Mouse (Mus musculus) gastrocnemius, postnatal 10 days (tissue): ENCODE measurements around the gene Slc25a21. TPM values are rescaled to one million over a fixed set of nuclear protein-coding genes. Genes with fewer than 3 reads are reported as not detected.
A peak's percentile ranks its signal among the peaks of the same experiment; 100 is the strongest.

Source experiments
- DNase-seq: peaks from one replicate; pipeline ENCODE4 v3.0.0; 2021; ENCODE audit warnings: mixed read lengths
- total RNA-seq, 2 experiments: library from RNA; stranded (reverse); gene quantifications; 2 replicates each; pipeline ENCODE4 v1.2.3; 2021

Slc25a21 gene
- total RNA-seq, 2 experiments from 2014 or later, result 0.35 to 0.54 TPM

DNA sequence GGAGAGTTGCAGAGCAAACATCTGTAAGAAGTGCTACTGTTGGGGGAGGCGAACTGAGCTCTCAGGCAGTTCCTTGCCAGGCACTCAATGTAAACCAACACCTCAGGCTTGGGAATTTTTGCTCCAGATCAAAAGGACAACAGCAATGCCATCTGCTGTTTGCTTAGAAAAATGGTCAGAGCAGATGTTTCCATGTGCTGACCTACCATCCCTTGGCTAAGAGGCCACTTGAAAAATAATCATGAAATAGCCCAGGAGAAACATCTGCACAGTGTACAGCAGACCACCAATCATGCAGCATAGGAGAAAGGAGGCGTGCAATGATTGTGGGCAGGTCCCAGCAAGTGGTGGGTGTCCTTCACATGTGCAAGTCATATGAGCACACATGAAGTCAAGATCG lies 180.9 kb downstream of the Slc25a21 start:
- DNase-seq, result no peak

DNA sequence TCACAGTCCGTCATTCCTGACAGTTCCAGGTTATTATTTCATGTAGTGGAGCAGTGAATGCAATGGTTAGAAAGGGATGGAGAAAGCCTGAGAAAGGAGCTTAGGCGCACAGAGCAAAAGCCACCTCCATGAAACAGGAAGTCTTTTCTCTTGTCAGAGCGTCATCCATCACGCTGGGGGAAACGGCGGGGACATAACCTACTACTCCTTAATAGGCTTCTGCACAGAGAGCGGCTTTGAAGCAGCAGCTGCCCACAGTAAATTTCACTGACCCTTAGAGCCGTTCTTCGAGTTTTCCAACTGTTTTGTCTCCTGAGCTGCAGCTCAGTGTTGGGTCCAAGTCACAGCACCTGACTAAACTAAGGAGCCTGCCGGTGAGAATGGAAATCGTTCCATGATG lies 188.3 kb downstream of the Slc25a21 start:
- DNase-seq, result no peak

DNA sequence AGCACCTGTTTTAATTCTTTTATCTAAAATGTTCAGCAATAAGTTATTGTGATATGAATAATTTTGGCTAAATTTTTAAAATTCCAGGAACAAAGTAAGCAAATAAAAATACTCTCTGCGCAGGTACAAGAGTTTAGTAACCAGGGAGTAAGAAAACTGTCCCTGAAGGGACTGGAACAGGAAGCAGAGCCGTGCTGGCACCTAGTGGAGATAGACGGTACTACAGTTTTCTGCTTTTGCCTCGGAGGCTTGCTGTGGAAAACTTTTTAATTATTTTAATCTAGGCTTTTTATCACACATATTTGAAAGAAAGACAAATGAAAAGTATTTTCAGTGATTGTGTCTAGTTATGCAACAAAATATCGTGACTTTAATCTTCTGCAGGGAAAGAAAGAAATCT lies 211.2 kb downstream of the Slc25a21 start:
- DNase-seq, result peak; percentile 62

DNA sequence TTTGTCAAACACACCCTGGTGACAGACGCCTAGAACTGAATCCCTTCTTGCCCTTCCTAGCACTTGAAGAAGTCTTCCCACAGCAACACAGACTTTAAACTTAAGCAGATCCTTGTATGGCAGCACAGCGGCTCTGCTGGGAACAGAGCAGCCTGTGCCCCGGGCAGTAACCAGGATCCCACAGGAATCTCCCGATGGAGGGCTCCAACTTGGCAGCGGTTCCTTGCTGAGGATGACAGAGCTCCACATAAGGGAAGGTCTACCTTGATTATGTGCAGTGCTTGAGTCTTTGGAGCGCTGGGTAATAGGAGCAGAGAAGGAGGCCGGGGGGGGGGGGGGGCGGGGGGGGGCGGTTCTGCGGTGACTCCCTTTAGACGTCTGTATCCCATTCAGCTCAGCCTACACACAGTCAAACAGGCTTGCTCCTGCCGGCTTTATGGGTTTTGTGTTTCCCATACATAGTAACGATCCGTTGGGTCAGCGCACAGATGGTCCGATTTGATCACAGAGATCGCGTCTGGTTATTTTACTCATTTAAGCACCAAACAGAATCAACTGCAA lies 215.1 kb downstream of the Slc25a21 start:
- DNase-seq, result no peak

DNA sequence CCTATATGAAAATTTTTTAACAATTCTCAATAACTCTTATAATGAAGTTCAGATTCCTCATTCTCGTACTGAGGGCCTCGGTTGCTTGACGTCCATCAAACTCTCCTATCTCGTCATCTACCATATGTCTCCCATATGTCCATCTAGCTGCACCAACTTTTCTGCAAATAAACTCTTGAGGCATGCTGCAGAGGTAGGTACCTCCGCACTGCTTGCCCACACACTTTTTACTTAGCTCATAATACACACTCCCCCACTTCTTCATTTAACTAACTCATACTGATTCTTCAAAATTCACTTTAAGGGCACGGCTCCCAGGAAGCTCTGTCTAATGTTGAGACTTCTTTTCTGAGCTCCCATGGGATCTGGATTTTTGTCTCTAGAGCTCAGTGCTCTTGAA lies 222.0 kb downstream of the Slc25a21 start:
- DNase-seq, result no peak

DNA sequence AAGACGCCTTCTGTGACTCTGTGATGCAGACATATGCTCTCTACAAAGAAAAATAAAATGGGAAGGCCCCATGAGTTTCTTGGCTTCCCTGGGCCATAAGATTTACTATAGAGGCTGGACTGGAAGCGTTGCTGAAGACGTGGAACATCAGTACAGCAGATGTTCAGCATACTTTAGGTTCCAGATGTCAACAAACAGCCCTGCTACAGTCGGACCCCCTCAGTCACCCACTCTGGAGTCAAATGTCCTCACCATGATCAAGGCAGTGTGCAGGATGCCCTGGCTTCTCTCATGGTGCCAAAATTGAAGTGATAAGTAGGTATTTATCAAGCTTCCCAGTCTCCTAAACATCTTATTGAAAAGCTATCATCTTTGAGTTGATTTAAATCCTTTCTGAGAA lies 234.0 kb downstream of the Slc25a21 start:
- DNase-seq, result no peak

DNA sequence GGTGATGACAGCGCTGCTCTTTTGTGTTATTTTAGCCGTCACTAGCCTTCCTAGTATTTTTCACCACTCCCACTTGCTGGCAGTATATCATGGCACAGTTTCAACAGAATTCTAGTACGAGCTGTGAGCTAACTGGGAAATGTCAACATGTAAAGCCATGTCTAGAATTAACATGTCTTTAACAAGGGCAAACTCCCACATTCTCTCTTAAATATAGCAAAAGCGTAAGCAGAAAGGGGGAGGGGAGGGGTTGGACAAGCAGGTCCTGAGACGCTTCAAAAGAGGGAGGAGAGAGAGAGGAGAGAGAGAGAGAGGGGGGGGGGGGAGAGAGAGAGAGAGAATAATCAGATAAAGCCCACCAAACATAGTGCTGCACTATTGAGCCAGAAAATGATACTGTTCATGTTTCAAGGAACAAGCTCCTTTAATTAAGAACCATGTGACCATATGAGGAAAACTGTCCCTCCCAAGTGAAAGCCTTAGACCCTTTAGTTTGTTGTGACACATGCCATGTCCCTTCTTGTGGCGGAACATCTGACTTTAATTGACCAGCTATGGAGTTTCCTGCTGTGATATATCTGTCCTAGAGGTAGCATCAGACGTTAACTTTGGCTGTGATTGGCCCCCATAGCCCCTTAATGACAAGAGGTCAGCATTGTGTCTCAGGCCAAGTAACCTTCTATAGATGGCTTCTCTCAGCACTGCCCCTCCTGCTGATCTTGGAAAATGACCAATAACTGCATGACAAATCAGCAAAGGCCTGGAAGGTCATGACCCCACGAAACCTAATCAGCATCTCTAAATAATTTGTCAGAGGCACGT lies 237.8 kb downstream of the Slc25a21 start:
- no peak for DNase-seq

DNA sequence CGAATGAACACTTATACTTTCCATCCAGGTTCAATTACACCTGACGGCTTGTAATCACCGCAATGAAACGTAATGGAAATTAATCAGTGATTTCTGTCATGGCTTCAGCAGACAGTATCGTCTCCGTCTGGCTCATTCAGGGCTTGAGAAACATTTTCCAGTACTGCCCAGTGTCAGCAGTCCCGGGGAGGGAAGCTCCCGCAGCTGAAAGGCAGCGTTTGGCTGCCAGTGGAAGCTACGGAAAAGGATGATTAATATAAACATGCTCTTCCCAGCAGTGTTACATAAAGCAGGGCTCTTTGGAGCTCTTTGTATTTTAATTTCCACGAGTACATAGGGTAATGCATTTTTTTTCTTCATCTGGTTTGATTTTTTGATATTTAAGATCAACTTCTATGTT lies 239.0 kb downstream of the Slc25a21 start:
- no peak for DNase-seq

DNA sequence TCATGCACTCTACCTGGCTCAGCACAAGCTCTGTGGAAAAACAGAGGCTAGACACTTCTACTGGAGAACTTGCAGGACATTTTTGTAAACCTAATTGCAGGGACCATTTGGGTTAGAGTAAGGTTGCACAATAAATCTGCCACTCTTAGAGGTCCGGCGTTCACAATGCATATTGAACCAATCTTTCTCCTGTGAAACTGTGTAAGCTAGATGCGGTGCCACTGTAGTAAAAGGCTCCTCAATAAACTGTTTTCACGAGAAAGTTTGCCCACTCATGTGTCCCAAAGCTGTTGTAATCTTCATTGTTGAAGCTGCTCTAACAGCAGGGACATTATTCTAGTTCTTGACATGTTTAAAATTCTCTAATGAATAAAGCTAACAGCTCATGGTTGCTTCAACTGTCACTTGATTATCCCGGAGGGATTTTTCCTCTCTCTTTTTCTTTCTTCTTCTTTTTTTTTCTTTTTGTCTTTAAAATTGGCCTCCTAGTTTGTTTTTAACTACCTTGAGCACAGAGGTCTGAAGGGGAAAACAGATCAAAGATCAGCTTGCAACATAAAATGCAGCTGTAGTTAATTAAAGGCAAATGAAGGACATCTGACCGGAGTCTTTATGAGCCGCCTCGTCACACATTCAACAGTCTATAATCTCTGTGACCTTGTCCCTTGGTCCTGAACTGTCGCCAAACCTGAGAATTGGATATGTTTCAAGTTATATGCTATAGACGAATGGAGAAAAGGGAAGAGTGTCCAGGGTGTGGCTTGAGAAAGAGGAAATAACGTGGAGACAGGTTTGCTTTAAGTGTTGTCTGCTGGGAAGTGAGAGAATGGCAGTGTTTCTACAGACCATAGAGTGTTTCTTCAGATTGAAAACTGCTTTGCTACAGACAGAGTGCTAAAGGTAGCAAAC lies 245.3 kb downstream of the Slc25a21 start:
- DNase-seq, result no peak

DNA sequence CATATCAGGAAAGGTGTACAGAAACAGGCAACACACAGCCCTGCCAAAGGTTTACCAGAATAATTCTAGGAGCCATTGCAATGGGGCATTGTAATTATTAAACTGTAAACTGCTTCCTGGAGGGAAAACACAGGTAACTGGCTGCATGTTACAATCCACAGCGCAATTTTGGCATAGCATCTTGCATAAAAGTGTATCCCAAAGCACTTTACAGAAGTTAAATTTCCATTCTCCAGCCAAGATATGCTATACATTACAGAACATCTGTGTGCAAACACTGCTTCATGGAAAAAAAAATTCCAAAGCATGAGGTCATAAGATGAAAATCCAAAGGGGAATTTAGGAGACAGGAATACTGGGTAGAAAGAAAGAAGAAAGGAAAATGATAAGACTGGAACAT lies 253.0 kb downstream of the Slc25a21 start:
- no peak for DNase-seq

DNA sequence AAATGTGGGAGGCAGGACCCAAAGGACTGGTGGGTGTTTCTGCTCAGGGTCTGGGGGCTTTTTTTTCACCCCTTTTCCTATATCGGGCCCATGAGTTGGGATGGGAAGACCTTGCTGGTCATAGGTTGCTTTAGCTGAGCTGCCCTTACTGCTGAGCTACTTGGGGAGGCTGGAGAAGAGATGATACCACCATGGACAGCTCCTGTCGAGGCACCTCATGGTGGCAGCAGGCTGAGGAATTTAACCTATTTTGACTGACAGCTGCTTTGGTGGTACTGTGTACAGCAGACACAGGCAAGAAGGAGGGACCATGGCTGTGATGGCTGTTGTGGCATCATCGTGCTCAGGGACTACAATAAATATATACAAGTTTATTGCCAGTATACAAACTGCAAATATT lies 256.4 kb downstream of the Slc25a21 start:
- DNase-seq, result no peak

DNA sequence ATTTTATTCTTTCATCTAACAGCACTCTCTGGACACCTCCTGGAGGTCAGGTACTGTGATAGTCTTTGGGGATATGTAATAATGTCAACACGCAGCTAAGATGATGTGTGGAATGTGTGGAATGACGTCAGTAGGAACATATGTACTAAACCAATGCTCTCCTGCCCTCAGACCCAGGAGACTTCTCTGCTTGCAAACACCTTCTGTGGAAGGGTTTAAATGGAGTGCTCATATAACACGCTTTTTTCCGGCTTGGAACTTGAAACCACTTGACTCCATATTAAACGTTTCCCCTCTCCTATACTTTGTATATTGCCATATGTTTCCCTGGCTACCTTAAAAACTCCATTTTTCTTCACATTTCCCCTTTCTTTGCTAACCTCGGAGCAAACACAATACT lies 279.1 kb downstream of the Slc25a21 start:
- DNase-seq, result no peak

DNA sequence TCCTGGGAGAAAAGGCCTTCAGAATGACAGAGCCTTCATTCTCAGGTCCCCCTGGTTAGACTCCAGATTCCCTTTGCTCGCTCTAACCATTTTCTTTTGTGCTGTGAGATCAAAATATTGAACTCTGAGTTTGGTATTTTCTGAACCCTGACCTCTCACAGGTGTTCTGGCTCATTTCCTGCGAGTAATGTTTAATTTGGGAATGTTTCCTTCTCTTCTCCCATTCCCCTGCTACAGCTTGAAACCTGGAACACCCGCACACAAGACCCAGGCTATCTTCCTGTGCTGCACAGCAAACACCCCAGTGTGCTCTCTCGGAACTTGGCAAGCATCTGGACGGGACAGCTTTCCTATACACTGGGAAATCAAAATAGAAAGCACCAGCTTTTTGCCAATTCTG lies 290.8 kb downstream of the Slc25a21 start:
- no peak for DNase-seq

DNA sequence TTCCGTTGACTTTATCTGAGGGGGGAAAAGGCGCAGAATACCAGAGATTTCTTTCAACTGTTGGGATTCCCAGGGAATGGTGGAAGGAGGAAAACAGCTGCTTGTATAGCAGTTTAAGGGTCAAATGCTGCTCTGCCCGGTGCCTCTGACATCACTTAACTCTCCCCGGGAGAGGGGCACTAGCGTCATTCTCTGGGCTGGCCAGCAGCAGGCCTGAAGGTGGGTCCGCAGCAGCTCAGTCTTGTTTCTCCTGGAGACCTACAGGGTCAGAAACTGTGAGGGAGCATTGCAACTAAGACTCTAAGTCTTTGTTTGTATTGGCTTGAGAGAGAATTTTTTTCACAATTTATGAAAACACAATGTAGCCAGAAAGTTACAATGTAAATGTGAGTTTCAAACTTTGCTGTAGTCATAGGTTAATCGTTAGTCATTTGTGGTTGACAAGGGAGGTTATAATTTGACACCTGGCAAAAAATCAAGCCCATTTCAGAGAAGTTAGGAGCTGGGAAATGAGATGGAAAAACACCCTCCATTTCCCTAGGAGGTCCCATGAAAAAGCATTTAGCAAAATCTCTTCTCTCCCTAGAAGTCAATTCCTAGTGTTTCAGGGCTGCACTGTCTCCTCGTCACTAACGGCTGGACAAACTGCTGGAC lies 291.5 kb downstream of the Slc25a21 start:
- DNase-seq, result no peak

DNA sequence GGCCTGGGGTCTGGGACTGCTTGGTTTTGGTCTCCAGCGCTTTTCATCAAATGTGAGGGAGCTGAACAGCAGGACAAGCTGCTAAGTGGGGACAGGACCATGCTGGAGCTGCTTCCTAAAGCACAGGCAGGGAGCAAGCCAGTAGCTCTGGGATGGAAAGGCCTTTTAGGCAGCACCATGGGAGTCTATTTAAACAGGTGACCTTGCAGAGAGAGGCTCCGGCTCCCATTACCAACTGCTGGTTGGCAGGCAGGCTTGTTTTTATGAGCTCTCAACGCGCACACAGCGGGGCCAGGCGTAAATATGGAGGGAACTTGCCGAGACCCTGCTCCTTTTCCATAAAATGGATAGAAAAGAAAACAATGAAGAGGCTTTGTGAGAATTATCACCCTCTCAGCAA lies 292.1 kb downstream of the Slc25a21 start:
- DNase-seq, result no peak

DNA sequence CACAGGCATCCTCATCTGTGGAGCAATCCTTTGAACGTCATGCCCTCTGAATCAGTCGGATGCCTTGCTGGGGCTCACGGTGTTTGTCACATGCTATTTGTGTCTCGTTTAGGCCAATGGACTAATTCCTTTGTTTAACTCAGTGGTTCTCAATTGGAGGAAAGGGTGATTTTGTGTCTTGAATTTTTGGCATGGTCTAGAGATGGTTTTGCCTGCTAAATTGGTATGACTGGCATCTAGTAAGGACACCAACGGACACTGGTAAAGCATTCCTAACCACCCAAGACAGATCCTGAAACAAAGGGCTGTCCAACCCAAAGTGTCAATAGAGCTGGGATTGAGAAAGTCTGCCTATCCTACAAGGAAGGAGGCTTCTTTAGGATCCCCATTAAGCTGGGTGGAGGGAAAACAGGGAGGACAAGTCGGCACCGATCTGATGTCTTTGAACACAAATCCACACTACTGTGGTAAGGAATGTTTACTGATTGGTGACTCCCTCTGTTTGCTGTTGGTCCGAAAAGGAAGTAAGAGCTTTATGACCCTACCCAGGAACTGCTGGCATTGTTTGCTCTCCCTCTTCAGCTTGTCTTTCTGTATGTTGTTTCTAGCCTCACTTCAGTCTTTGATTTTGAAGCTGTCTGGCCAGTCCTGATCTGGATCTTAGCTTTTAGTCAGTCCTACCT lies 294.4 kb downstream of the Slc25a21 start:
- no peak for DNase-seq

DNA sequence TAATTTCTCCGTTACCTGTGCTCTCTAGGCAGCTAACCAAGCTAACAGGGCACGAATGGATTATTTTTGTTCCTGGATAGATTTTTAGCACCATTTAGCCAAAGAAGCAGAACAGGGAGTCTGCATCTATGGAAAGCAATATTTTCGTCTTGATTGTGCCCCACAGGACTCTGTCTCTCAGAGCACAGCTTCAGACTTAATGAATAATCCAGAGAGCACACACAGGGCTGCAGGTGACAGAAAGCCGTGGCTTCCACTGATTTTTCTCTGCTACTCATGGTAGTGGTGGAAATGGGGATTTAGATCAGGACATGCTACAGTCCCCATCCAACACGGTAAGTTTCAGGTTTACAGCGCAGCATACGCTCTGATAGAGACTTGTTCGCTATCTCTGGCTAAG lies 299.3 kb downstream of the Slc25a21 start:
- DNase-seq, result no peak

DNA sequence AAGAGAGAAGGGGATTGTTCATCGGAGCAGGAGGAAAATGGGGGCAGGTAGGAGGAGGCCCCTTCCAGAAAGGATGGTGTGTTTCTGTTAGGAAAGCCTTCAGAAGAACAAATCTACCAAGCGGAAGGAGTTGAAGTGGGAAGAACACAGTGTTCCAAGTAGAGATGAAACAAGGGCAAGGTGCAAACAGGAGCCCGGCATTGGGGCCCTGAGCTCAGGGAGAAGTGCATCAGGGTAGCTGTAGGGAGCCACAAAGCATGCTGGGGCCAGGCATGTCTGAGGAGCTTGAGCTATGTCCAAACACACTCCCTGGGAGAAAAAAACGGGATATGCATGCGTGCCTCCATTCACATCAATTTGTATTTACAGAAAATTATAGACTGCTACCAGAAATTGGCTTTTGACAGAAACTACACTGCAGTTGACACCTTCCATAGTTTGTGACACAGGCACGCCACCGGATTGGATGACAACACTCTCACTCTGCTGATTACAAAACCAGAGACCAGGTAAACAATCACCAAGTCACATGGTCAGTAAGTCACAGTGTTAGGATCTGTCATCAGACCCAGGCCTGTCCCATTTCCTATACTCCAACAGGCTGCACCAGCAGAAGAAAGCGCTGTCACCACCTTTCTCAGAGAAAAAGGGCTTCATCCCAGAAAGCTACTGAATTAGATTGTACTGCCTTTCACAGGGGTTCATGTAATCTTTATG lies 299.9 kb downstream of the Slc25a21 start:
- no peak for DNase-seq

DNA sequence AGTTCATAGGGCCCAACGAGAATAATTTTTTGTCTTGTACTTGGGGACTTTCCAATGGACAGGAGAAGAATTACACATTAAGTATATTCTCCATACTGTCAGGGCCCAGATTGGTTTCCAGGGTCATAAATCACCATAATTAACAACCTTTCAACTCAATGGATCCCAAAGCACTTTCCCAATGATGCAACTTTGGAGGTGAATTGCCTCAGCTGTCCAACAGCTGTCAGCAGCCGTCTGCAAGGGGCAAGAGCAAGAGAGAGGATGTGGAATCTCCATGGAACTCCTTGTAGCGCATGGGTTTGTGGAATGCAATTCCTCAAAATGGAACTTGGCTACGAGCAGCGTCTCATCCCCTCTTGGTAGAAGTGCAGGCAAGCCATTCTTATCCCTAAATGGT lies 302.3 kb downstream of the Slc25a21 start:
- DNase-seq, result no peak

DNA sequence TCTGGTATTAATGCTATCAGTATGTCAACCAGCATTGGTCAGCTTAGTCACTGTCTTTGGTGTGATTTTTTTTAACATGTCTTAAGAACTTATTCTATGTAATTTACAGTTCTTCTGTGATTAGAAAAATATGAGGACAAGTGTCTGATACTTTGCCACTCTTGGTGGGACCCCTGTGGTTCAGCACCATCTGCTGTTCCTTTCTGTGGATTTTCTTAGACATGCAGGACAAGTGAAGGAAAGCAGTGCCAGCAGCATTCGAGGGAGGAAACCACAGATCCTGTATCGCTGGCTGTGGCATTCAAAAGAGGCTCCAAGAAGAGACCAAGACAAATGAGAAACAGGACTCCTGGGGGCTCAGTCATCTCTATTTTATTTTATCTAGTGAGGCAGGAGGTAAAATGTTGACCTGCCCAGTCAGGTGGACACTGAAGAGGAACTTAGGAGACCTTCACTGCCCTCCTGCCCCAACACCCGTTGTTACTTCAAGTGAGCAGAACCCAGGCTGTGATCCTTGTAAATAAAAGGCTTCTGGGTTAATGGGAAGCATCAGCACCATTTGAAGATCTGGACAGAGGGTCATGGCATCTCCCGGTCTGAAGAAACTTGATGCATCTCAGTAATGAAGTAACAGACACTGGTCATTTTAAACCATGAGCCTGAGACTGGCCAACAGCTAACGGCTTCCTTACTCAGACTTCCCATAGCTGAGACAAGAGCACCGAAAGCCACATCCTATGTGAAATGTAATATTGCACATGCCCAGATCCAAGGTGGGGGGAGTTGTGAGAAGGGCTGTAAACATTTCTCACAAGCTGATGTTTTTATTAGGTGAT lies 306.2 kb downstream of the Slc25a21 start:
- no peak for DNase-seq
